Mouse (Mus musculus): ENCODE results near the gene Rac1. TPM values are rescaled to one million over a fixed set of nuclear protein-coding genes. Genes with fewer than 3 reads are reported as not detected.
"Not testable (repeated sequence)": the region's sequence is repeated elsewhere in the genome, so short reads cannot be mapped to it uniquely, and the experiment has no call there.

The Rac1 gene
- polyA plus RNA-seq, 1 experiment: 557 TPM

DNA sequence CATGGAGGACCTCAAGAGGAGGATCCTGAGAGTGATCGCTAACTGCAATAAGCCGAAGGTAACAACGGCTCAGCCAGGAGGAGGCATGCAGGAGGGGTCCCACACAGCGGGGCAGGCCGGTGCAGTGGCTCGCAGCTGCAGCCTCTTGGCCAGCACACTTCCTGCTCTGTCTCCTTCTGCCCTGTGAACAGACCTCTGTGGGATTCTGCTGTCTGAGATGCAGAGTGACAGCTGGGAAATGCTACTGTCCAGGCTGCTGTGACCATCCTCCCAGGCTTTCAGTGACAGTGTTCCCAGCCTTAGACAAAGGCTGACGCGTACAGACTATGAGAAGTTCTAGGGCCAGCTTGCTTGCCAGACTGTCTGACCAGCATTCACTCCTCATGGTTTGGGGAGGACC is 26.7 kb downstream of the Rac1 start:
- H3K27me3 ChIP-seq (ENCODE audit: control insufficient read depth, insufficient read depth, low read length): no peaks in the 10 kb centered on the region
- TF ChIP-seq POLR2A (IDR thresholded peaks at IDR 0.05; ENCODE audit: borderline replicate concordance, insufficient read depth, low read length): no peak
- no peak for TF ChIP-seq CTCF (IDR thresholded peaks at IDR 0.05; ENCODE audit: borderline replicate concordance, insufficient read depth, low read depth, low read length)
- no peak overlapping the region for H3K27ac ChIP-seq (ENCODE audit: insufficient read depth, low read length)
- 70% methylated on average over 8 of the region's 8 CpGs for WGBS
- no peak for DNase-seq
- H3K4me3 ChIP-seq (replicated peaks; ENCODE audit: insufficient read depth, low read depth, low read length): no peak overlapping the region
- no peaks in the 10 kb centered on the region for H3K4me1 ChIP-seq (ENCODE audit: control insufficient read depth, insufficient read depth, low read length)

DNA sequence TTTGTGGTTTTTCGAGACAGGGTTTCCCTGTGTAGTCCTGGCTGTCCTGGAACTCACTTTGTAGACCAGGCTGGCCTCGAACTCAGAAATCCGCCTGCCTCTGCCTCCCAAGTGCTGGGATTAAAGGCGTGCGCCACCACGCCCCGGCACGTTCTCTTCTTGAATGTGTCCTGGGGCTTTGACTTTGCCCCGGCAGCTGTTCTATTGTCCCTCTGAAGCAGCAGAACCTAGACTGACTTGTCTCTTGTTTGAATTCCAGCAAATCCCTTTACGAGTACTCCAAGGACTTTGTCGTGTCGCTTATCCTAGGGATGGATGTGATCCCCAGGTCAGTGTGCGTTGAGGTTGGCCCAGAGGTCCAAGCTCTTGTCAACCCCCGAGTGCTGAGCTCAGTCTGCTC is 27.1 kb downstream of the Rac1 start:
- H3K4me3 ChIP-seq (replicated peaks; ENCODE audit: insufficient read depth, low read depth, low read length); H3K4me1 ChIP-seq (ENCODE audit: control insufficient read depth, insufficient read depth, low read length); DNase-seq; H3K27ac ChIP-seq (ENCODE audit: insufficient read depth, low read length); H3K27me3 ChIP-seq (ENCODE audit: control insufficient read depth, insufficient read depth, low read length): not testable (repeated sequence)
- 90% methylated on average over 13 of the region's 14 CpGs for WGBS

DNA sequence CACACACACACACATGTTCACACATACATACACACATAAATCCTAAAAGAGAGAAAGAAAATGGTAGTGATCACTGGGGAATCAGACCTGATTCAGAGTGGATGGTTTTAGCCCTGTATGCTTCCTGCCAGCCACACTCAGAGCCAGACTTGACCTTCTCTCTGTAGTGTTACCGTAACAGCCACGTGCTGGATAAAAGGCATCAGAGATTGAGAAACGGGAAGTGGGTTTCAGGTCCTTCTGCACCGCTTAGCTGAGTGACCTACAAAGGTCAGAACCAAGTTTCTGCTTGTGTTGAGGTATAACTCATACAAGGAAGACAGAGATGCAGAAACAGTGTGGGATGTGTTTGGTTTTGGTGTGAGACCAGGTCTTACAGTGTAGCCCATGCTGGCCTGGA is 28.1 kb downstream of the Rac1 start:
- no peak for DNase-seq
- Histone ChIP-seq H3K27me3 (ENCODE audit: control insufficient read depth, insufficient read depth, low read length) (no peaks in the 10 kb centered on the region), H3K4me1 (ENCODE audit: control insufficient read depth, insufficient read depth, low read length) (no peaks in the 10 kb centered on the region), H3K27ac (ENCODE audit: insufficient read depth, low read length) (no peak overlapping the region), H3K4me3 (replicated peaks; ENCODE audit: insufficient read depth, low read depth, low read length) (no peak overlapping the region)
- 88% methylated on average over 4 of the region's 4 CpGs for WGBS
- TF ChIP-seq POLR2A (IDR thresholded peaks at IDR 0.05; ENCODE audit: borderline replicate concordance, insufficient read depth, low read length) (no peak), CTCF (IDR thresholded peaks at IDR 0.05; ENCODE audit: borderline replicate concordance, insufficient read depth, low read depth, low read length) (no peak)

DNA sequence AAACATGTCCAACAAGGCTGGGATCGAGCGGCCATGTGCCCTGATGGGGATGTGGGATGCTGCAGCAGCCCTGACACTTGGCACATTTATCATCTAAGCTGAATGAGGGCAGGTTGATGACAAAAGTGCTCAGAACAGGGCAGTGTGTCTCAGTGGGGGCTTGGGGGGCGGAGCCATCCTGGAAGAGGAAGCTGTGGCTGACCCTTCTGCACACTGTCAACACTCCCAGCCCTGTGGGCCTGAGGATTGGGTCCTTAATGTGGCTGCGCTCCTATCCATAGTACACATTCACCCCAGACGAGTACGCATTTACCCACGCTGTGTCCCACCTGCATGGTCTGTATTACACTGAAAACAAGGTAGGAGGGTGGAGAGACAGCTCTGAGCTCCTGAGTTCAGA is 28.6 kb downstream of the Rac1 start:
- TF ChIP-seq CTCF (IDR thresholded peaks at IDR 0.05; ENCODE audit: borderline replicate concordance, insufficient read depth, low read depth, low read length): no peak
- no peak for TF ChIP-seq POLR2A (IDR thresholded peaks at IDR 0.05; ENCODE audit: borderline replicate concordance, insufficient read depth, low read length)
- H3K27me3 ChIP-seq (ENCODE audit: control insufficient read depth, insufficient read depth, low read length): no peaks in the 10 kb centered on the region
- no peak overlapping the region for H3K4me3 ChIP-seq (replicated peaks; ENCODE audit: insufficient read depth, low read depth, low read length)
- WGBS: 96% methylated on average over 7 of the region's 7 CpGs
- DNase-seq: no peak
- no peaks in the 10 kb centered on the region for H3K4me1 ChIP-seq (ENCODE audit: control insufficient read depth, insufficient read depth, low read length)
- no peak overlapping the region for H3K27ac ChIP-seq (ENCODE audit: insufficient read depth, low read length)

DNA sequence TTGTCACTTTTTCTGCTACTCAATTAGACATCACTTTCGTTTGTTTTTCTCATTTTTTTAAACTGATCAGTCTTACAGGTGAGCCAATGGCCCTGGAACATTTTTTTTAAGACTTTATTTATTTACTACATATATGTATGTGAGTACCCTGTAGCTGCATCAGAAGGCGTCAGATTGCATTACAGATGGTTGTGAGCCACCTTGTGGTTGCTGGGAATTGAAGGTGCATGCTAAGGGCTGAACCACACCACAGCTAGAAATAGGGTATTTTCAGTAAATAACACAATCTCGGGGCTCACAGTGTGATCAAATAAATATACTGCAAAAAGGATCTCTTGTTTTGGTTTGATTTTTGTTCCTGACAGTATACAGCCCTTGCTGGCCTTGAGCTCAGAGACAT is 30.4 kb downstream of the Rac1 start:
- DNase-seq: no peak
- H3K27ac ChIP-seq (ENCODE audit: insufficient read depth, low read length): no peak overlapping the region
- H3K4me1 ChIP-seq (ENCODE audit: control insufficient read depth, insufficient read depth, low read length): no peaks in the 10 kb centered on the region
- no peak overlapping the region for H3K4me3 ChIP-seq (replicated peaks; ENCODE audit: insufficient read depth, low read depth, low read length)
- 85% methylated on average over 3 of the region's 3 CpGs for WGBS
- H3K27me3 ChIP-seq (ENCODE audit: control insufficient read depth, insufficient read depth, low read length): no peaks in the 10 kb centered on the region
- TF ChIP-seq POLR2A (IDR thresholded peaks at IDR 0.05; ENCODE audit: borderline replicate concordance, insufficient read depth, low read length) (no peak), CTCF (IDR thresholded peaks at IDR 0.05; ENCODE audit: borderline replicate concordance, insufficient read depth, low read depth, low read length) (no peak)

DNA sequence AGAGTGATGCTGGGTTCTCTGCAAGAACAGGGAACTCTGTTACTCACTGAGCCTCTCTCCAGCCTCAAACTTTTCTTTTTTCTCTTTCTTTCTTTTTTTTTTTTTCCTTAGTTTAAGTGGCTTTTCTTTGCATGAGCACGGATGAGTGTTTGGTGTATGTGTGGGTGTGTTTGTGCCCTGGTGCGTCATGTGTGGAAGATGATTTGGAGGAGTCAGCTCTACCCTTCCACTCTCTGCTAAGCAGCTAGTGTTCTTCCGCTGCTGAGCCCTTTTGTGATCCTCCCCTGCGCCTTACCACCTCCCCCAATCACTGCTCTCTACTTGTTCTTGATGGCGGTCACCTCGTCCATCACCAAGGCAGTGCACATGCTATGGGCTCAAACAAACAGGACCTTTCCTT is 32.1 kb downstream of the Rac1 start:
- no peak for DNase-seq
- Histone ChIP-seq H3K4me3 (replicated peaks; ENCODE audit: insufficient read depth, low read depth, low read length) (no peak overlapping the region), H3K4me1 (ENCODE audit: control insufficient read depth, insufficient read depth, low read length) (no peaks in the 10 kb centered on the region), H3K27me3 (ENCODE audit: control insufficient read depth, insufficient read depth, low read length) (no peaks in the 10 kb centered on the region), H3K27ac (ENCODE audit: insufficient read depth, low read length) (no peak overlapping the region)
- 97% methylated on average over 6 of the region's 6 CpGs for WGBS
- TF ChIP-seq POLR2A (IDR thresholded peaks at IDR 0.05; ENCODE audit: borderline replicate concordance, insufficient read depth, low read length) (no peak), CTCF (IDR thresholded peaks at IDR 0.05; ENCODE audit: borderline replicate concordance, insufficient read depth, low read depth, low read length) (no peak)

DNA sequence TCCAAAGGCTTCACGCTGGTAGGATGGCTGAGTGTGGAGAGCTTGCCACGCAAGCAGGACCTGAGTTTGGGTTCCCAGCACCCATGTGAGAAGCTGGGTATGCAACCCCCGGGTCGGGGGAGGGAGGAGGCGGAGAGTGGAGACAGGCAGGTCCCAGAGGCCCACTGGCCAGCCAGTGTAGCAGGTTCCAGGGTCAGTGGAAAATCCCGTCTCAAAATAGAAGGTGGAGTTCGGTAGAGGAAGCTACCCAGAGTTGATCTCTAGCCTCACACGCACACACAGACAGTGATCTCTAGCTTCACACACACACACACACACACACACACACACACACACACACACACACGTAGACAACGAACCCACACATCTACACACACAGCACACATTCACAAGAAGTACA is 34.7 kb downstream of the Rac1 start:
- Histone ChIP-seq H3K4me3 (replicated peaks; ENCODE audit: insufficient read depth, low read depth, low read length) (no peak overlapping the region), H3K27me3 (ENCODE audit: control insufficient read depth, insufficient read depth, low read length) (no peaks in the 10 kb centered on the region), H3K4me1 (ENCODE audit: control insufficient read depth, insufficient read depth, low read length) (no peaks in the 10 kb centered on the region), H3K27ac (ENCODE audit: insufficient read depth, low read length) (no peak overlapping the region)
- 88% methylated on average over 10 of the region's 10 CpGs for WGBS
- TF ChIP-seq CTCF (IDR thresholded peaks at IDR 0.05; ENCODE audit: borderline replicate concordance, insufficient read depth, low read depth, low read length) (no peak), POLR2A (IDR thresholded peaks at IDR 0.05; ENCODE audit: borderline replicate concordance, insufficient read depth, low read length) (no peak)
- no peak for DNase-seq

DNA sequence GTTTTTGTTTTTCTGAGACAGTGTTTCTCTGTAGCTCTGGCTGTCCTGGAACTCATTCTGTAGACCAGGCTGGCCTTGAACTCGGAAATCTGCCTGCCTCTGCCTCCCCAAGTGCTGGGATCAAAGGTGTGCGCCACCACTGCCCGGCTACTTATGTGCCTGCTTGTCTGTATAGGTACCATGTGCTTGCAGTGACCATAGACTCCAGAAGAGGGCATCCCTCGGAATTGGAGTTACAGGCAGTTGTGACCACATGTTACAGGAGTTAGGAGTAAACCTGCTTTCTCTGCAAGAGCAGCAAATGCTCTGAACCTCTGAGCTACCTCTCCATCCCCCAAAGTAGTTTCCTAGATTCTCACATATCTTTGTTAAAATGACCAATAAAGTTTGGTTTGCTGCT is 36.1 kb downstream of the Rac1 start:
- H3K4me3 ChIP-seq (replicated peaks; ENCODE audit: insufficient read depth, low read depth, low read length): no peak overlapping the region
- no peaks in the 10 kb centered on the region for H3K27me3 ChIP-seq (ENCODE audit: control insufficient read depth, insufficient read depth, low read length)
- H3K4me1 ChIP-seq (ENCODE audit: control insufficient read depth, insufficient read depth, low read length): no peaks in the 10 kb centered on the region
- 89% methylated on average over 4 of the region's 4 CpGs for WGBS
- TF ChIP-seq POLR2A (IDR thresholded peaks at IDR 0.05; ENCODE audit: borderline replicate concordance, insufficient read depth, low read length) (no peak), CTCF (IDR thresholded peaks at IDR 0.05; ENCODE audit: borderline replicate concordance, insufficient read depth, low read depth, low read length) (no peak)
- DNase-seq: no peak
- no peak overlapping the region for H3K27ac ChIP-seq (ENCODE audit: insufficient read depth, low read length)
